Mouse (Mus musculus) spleen, postnatal 36 days (tissue): ENCODE measurements around the gene Ap3b2.

ENCODE experiments used
- DNase-seq, 2 experiments: peaks; one replicate each; pipeline ENCODE4 v3.0.0; 2022; ENCODE audit warnings: low spot score in 2 of 2, mixed read lengths in 1 of 2

Ap3b2 gene

GRCm38 (mm10) chr7:81476833-81477232, 16.9 kb downstream of the Ap3b2 start:
- no peak for DNase-seq

- no peak for DNase-seq
Measured at GRCm38 (mm10) chr7:81475221-81475620, 18.5 kb downstream of the Ap3b2 start.

GRCm38 (mm10) chr7:81464906-81465450, 28.7 kb downstream of the Ap3b2 start:
- DNase-seq = no peak

GRCm38 (mm10) chr7:81464116-81464515, 29.6 kb downstream of the Ap3b2 start:
- DNase-seq = no peak

- DNase-seq = no peak
Measured at GRCm38 (mm10) chr7:81462815-81463214, 30.9 kb downstream of the Ap3b2 start.

GRCm38 (mm10) chr7:81455155-81455651, 38.5 kb downstream of the Ap3b2 start, which contains the start of gene Cpeb1:
Cpeb1 (minus strand) TSS chr7:81455465.
- no peak for DNase-seq

GRCm38 (mm10) chr7:81454331-81455039, 39.2 kb downstream of the Ap3b2 start:
- no peak for DNase-seq

- DNase-seq = no peak
Measured at GRCm38 (mm10) chr7:81453443-81454274, 40.1 kb downstream of the Ap3b2 start.

- DNase-seq = no peak
Measured at GRCm38 (mm10) chr7:81452971-81453441, 40.7 kb downstream of the Ap3b2 start.
